ENCODE assay signal across 8 mouse cellular contexts in the genomic region with DNA sequence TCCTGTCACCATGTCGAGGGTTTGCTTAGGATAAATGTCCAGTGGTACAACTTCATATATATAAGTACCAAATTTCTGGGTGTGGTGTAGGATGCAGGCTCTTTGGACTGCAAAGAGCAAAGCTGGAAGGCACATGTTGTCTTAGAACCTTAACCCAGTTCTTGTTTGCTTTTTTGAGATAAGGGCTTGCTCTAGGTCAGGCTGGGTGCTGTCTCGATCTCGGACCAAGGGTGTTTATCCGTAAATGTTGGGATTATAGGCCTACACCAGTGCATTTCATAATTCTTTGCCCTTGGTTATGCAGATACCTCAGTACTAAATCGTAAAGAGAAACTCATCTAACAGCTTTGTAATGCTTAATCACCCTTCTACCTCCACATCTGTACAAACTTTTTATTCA. TPM values are rescaled to one million over a fixed set of nuclear protein-coding genes. Genes with fewer than 3 reads are reported as not detected.
DNase-seq lines count a peak whose midpoint lies in the region; ATAC-seq and TF ChIP-seq lines count a peak whose summit lies in the region.

No protein-coding gene starts in this region.

- intact Hi-C loops in heart, postnatal 36 days (cut with DNase I), result loop anchor here (5.0 kb wide), 2 partner anchors 180 to 195 kb away; no protein-coding TSS in a partner anchor

- peaks cover 21% of the 10 kb centered on the region for H3K36me3 ChIP-seq in heart, embryonic 13.5 days
- no peaks in the 10 kb centered on the region for H3K36me3 ChIP-seq in hindbrain, embryonic 12.5 days
- H3K36me3 ChIP-seq in midbrain, embryonic 10.5 days, result peaks cover 30% of the 10 kb centered on the region

- no peaks in the 10 kb centered on the region for H3K27me3 ChIP-seq in heart, embryonic 13.5 days (replicated peaks)
- no peaks in the 10 kb centered on the region for H3K27me3 ChIP-seq in hindbrain, embryonic 12.5 days
- H3K27me3 ChIP-seq in midbrain, embryonic 10.5 days (ENCODE audit: low read depth, poor library complexity, severe bottlenecking), result no peaks in the 10 kb centered on the region

- peak overlapping the region; percentile 87 for H3K4me2 ChIP-seq in heart, embryonic 13.5 days
- H3K4me2 ChIP-seq in hindbrain, embryonic 12.5 days (replicated peaks), result peak overlapping the region; percentile 96

- peak overlapping the region; percentile 93 for H3K4me3 ChIP-seq in heart, embryonic 13.5 days
- H3K4me3 ChIP-seq in bone marrow macrophage, adult 2 months (ENCODE audit: insufficient read depth, low read length), result peak overlapping the region; percentile 93
- peak overlapping the region; percentile 77 for H3K4me3 ChIP-seq in hindbrain, embryonic 12.5 days
- H3K4me3 ChIP-seq in midbrain, embryonic 10.5 days, result peak overlapping the region; percentile 98

- TF ChIP-seq POLR2A in bone marrow macrophage, adult 2 months (IDR thresholded peaks at IDR 0.05; ENCODE audit: borderline replicate concordance, low read depth, low read length), result no peak

- TF ChIP-seq CTCF in bone marrow macrophage, adult 2 months (IDR thresholded peaks at IDR 0.05; ENCODE audit: low read depth, low read length), result no peak

- no peaks in the 10 kb centered on the region for H3K9me3 ChIP-seq in heart, embryonic 13.5 days
- H3K9me3 ChIP-seq in hindbrain, embryonic 12.5 days (replicated peaks), result no peaks in the 10 kb centered on the region
- H3K9me3 ChIP-seq in midbrain, embryonic 10.5 days (replicated peaks), result no peaks in the 10 kb centered on the region

- peak overlapping the region; percentile 88 for H3K9ac ChIP-seq in heart, embryonic 13.5 days
- H3K9ac ChIP-seq in hindbrain, embryonic 12.5 days, result peak overlapping the region; percentile 72

- DNase-seq in heart, postnatal 36 days, result no peak
- no peak for DNase-seq in midbrain, embryonic 10.5 days (ENCODE audit: low spot score)
- no peak for DNase-seq in adrenal gland, adult 8-10 months
- no peak for DNase-seq in MN1 (ENCODE audit: low spot score)
- no peak for DNase-seq in spleen, adult 18-20 months

- peaks cover 20% of the 10 kb centered on the region for H3K4me1 ChIP-seq in heart, embryonic 13.5 days
- H3K4me1 ChIP-seq in bone marrow macrophage, adult 2 months (ENCODE audit: control insufficient read depth, insufficient read depth, low read length), result peaks cover 8% of the 10 kb centered on the region; the same call in 1 of the 2 replicates
- H3K4me1 ChIP-seq in hindbrain, embryonic 12.5 days, result peaks cover 9% of the 10 kb centered on the region
- peaks cover 26% of the 10 kb centered on the region for H3K4me1 ChIP-seq in midbrain, embryonic 10.5 days

- H3K27ac ChIP-seq in heart, embryonic 13.5 days (replicated peaks), result no peak overlapping the region
- no peak overlapping the region for H3K27ac ChIP-seq in bone marrow macrophage, adult 2 months (ENCODE audit: insufficient read depth, low read depth, low read length)
- no peak overlapping the region for H3K27ac ChIP-seq in hindbrain, embryonic 12.5 days
- H3K27ac ChIP-seq in midbrain, embryonic 10.5 days (replicated peaks), result peak overlapping the region; percentile 89

- ATAC-seq in heart, embryonic 13.5 days (ENCODE audit: extremely low read depth, insufficient number of reproducible peaks, low FRiP score, low TSS enrichment), result no peak
- no peak for ATAC-seq in hindbrain, embryonic 12.5 days (ENCODE audit: low FRiP score)

- 45% methylated on average over 5 of the region's 5 CpGs for WGBS in heart, embryonic 13.5 days
- 63% methylated on average over 5 of the region's 5 CpGs for WGBS in hindbrain, embryonic 12.5 days
- 67% methylated on average over 5 of the region's 5 CpGs for WGBS in midbrain, embryonic 10.5 days

RNA-seq across cellular contexts. Expression of a gene that starts 0.8 kb away (rescaled TPM):
- polyA plus RNA-seq in heart, embryonic 13.5 days (2015; fragmentation: Nextera tagmentation; extraction: Ambion mirVana), result 4.4 and 5.5 TPM in 2 replicates
- 1 to 10 TPM; 2.1 to 3.0 TPM for total RNA-seq in heart, postnatal 36 days (2021)
- 4.9 and 8.2 TPM in 2 replicates for polyA plus RNA-seq in bone marrow macrophage, adult 2 months (2012; ENCODE audit: insufficient read depth, insufficient read length, missing spikeins)
- polyA plus RNA-seq in hindbrain, embryonic 12.5 days (2016; fragmentation: Nextera tagmentation; extraction: Ambion mirVana), result 7.8 and 8.6 TPM in 2 replicates
- polyA plus RNA-seq in midbrain, embryonic 10.5 days (2016; fragmentation: Nextera tagmentation; extraction: Ambion mirVana), result 11.9 and 12.5 TPM in 2 replicates
- under 1 TPM; 0.26 to 0.66 (median 0.55) TPM for total RNA-seq in adrenal gland, adult 8-10 months (2022)

RNA-seq across cellular contexts. Expression of a gene that starts 22.1 kb away (rescaled TPM):
- polyA plus RNA-seq in heart, embryonic 13.5 days (2015; fragmentation: Nextera tagmentation; extraction: Ambion mirVana), result 8.5 and 8.8 TPM in 2 replicates
- total RNA-seq in heart, postnatal 36 days (2021), result 100 to 1,000 TPM; 159 to 206 TPM
- polyA plus RNA-seq in bone marrow macrophage, adult 2 months (2012; ENCODE audit: insufficient read depth, insufficient read length, missing spikeins), result 0.19 TPM in 1 of 2 replicates, not detected in the other
- polyA plus RNA-seq in hindbrain, embryonic 12.5 days (2016; fragmentation: Nextera tagmentation; extraction: Ambion mirVana), result 0.04 TPM in 1 of 2 replicates, not detected in the other
- 0.02 TPM in 1 of 2 replicates, not detected in the other for polyA plus RNA-seq in midbrain, embryonic 10.5 days (2016; fragmentation: Nextera tagmentation; extraction: Ambion mirVana)
- total RNA-seq in adrenal gland, adult 8-10 months (2022), result under 1 TPM; 0.06 to 0.38 (median 0.31) TPM
